Mouse (Mus musculus) midbrain, embryonic 14.5 days (tissue): ENCODE results near the gene Arhgef3. TPM values are rescaled to one million over a fixed set of nuclear protein-coding genes. Genes with fewer than 3 reads are reported as not detected.
"Not testable (repeated sequence)": the region's sequence is repeated elsewhere in the genome, so short reads cannot be mapped to it uniquely, and the experiment has no call there.

Experiments
- ATAC-seq: fragments of 200-750 bp; cut with Nextera tagmentation; 2 replicates; pipeline ENCODE4 v1.8.0; 2017; ENCODE audit warnings: moderate number of reproducible peaks, moderate library complexity; ENCODE audit not compliant: low FRiP score, low TSS enrichment
- DNase-seq: peaks from one replicate; pipeline ENCODE4 v3.0.0-alpha.2; 2015
- H3K27ac ChIP-seq: fragments of 300-500 bp; sonication (generic); replicated peaks from 2 replicates; pipeline ENCODE4 v1.5.1; 2014; ENCODE audit warnings: mild to moderate bottlenecking, low read depth, low read length, moderate library complexity
- H3K27me3 ChIP-seq: fragments of 300-500 bp; sonication (generic); 2 replicates; pipeline ENCODE4 v1.6.1; 2014; ENCODE audit warnings: low read length, control low read depth, mixed read lengths; ENCODE audit not compliant: control insufficient read depth, insufficient read depth
- H3K36me3 ChIP-seq: fragments of 300-500 bp; sonication (generic); 2 replicates; pipeline ENCODE4 v1.6.1; 2014; ENCODE audit warnings: low read length, control low read depth; ENCODE audit not compliant: control insufficient read depth, insufficient read depth
- H3K4me1 ChIP-seq: fragments of 300-500 bp; sonication (generic); 2 replicates; pipeline ENCODE4 v1.6.1; 2014; ENCODE audit warnings: mild to moderate bottlenecking, antibody characterized with exemption, low read length, control low read depth; ENCODE audit not compliant: control insufficient read depth, insufficient read depth
- H3K4me2 ChIP-seq: fragments of 300-500 bp; sonication (generic); 2 replicates; pipeline ENCODE4 v1.6.1; 2014; ENCODE audit warnings: mild to moderate bottlenecking, low read length, moderate library complexity
- H3K4me3 ChIP-seq: fragments of 300-500 bp; sonication (generic); replicated peaks from 2 replicates; pipeline ENCODE4 v1.5.1; 2014; ENCODE audit warnings: low read depth, low read length
- H3K9ac ChIP-seq: fragments of 300-500 bp; sonication (generic); replicated peaks from 2 replicates; pipeline ENCODE4 v1.6.1; 2014; ENCODE audit warnings: mild to moderate bottlenecking, low read length, moderate library complexity
- H3K9me3 ChIP-seq: fragments of 300-500 bp; sonication (generic); 2 replicates; pipeline ENCODE4 v1.6.1; 2016; ENCODE audit warnings: low read length, control low read depth, mixed read lengths; ENCODE audit not compliant: control insufficient read depth
- WGBS: fragments of 180-500 bp; shearing (Covaris S2); extraction: QIAGEN DNeasy Blood & Tissue Kit; methylation state at CpG from one replicate; pipeline ENCODE4 v1.1.7; 2014; 5-methylcytosine and 5-hydroxymethylcytosine counted together
- polyA plus RNA-seq: library from polyadenylated mRNA; unstranded; fragments of >200 nt; fragmentation: Nextera tagmentation; extraction: Ambion mirVana; gene quantifications from 2 replicates; pipeline ENCODE4 v1.2.1, GENCODE M21; 2014

The Arhgef3 gene
- polyA plus RNA-seq, 1 experiment from 2014 or later, result 5.3 TPM

- H3K4me2 ChIP-seq, result no peak overlapping the region
- no peak overlapping the region for H3K27ac ChIP-seq
- no peak overlapping the region for H3K9ac ChIP-seq
- DNase-seq (no peak), ATAC-seq (no peak)
- no peaks in the 10 kb centered on the region for H3K4me1 ChIP-seq
- no peaks in the 10 kb centered on the region for H3K9me3 ChIP-seq
- no peaks in the 10 kb centered on the region for H3K36me3 ChIP-seq
- H3K27me3 ChIP-seq, result no peaks in the 10 kb centered on the region
- 91% methylated on average over 11 of the region's 11 CpGs for WGBS
- no peak overlapping the region for H3K4me3 ChIP-seq
These were observed 85.2 kb downstream of the Arhgef3 start for GRCm38 (mm10) chr14:27199870-27200269.

DNA sequence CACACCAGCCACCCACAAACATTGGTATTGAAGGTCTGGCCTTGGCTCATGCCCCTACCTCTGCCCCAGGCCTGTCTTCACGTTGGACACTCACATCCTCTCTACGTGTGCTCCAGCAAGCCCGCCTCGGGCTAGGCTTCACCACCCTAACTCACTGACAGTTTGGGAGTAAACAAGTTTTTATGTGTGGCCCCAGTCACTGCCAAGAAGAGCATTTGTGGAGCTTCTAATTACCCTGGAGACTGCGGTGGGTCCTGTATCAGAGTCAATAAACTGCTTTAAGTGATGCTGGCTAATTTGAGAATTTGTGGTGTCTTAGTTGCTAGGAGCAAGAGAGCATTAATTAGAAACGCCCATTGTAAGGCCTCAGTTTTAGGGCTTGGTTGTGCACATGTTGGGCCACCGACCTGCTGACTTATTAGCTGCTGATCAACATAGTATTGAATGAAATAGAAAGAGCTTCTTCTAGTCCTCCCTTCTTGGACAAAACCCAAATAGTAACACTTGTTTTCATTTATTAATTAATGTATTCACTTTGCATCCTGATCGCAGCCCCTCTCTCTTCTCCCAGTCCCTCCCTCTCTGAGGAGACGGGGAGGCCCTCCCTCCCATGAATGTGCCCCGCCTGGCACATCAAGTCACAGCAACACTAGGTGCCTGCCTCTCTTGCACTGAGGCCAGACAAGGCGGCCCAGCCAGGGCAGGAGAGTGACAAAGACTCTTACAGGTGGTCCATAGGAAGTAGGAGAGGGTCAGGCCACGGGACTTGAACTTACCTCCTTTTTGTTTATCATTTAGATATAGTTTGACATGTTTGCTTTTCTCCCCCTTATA is 86.3 kb downstream of the Arhgef3 start:
- no peaks in the 10 kb centered on the region for H3K9me3 ChIP-seq
- no peak overlapping the region for H3K4me3 ChIP-seq
- no peak for DNase-seq
- H3K4me1 ChIP-seq, result no peaks in the 10 kb centered on the region
- H3K27ac ChIP-seq, result no peak overlapping the region
- ATAC-seq, result no peak
- 72% methylated on average over 12 of the region's 12 CpGs for WGBS
- no peaks in the 10 kb centered on the region for H3K27me3 ChIP-seq
- no peak overlapping the region for H3K9ac ChIP-seq
- no peak overlapping the region for H3K4me2 ChIP-seq
- no peaks in the 10 kb centered on the region for H3K36me3 ChIP-seq

DNA sequence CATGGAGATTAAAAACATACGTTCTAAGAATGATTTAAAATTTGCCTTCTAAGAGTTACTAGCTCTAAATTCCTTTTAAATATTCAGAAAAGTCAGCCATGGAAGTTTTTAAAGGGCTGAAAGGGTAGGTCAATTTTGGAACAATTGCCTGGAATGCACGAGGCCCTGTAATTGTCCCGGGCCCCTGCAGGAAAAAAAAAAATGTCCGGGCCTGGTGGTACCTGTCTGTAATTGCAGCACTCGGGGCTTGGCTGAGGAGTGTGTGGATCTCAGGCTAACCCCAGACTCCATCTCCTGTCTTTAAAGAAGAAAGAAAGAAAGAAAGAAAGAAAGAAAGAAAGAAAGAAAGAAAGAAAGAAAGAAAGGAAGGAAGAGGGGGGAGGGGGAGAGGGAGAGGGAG is 87.1 kb downstream of the Arhgef3 start:
- Histone ChIP-seq H3K27me3 (no peaks in the 10 kb centered on the region), H3K4me2 (no peak overlapping the region), H3K27ac (no peak overlapping the region), H3K36me3 (no peaks in the 10 kb centered on the region), H3K4me3 (no peak overlapping the region), H3K4me1 (no peaks in the 10 kb centered on the region), H3K9me3 (no peaks in the 10 kb centered on the region), H3K9ac (no peak overlapping the region)
- no peak for ATAC-seq
- WGBS, result 60% methylated on average over 5 of the region's 5 CpGs
- DNase-seq, result no peak

- no peaks in the 10 kb centered on the region for H3K4me1 ChIP-seq
- no peak overlapping the region for H3K27ac ChIP-seq
- no peaks in the 10 kb centered on the region for H3K9me3 ChIP-seq
- no peak overlapping the region for H3K4me3 ChIP-seq
- H3K27me3 ChIP-seq, result no peaks in the 10 kb centered on the region
- 91% methylated on average over 2 of the region's 2 CpGs for WGBS
- DNase-seq (no peak), ATAC-seq (no peak)
- no peaks in the 10 kb centered on the region for H3K36me3 ChIP-seq
- no peak overlapping the region for H3K9ac ChIP-seq
- H3K4me2 ChIP-seq, result no peak overlapping the region
These were observed 90.0 kb downstream of the Arhgef3 start for GRCm38 (mm10) chr14:27204704-27205103.

GRCm38 (mm10) chr14:27206443-27206842 is 91.7 kb downstream of the Arhgef3 start:
- Histone ChIP-seq H3K9ac (no peak overlapping the region), H3K27me3 (no peaks in the 10 kb centered on the region), H3K4me3 (no peak overlapping the region), H3K27ac (no peak overlapping the region), H3K4me1 (no peaks in the 10 kb centered on the region), H3K9me3 (no peaks in the 10 kb centered on the region), H3K36me3 (no peaks in the 10 kb centered on the region), H3K4me2 (no peak overlapping the region)
- DNase-seq (no peak), ATAC-seq (no peak)

GRCm38 (mm10) chr14:27209542-27209941 is 94.8 kb downstream of the Arhgef3 start:
- DNase-seq (no peak), ATAC-seq (no peak)
- H3K4me3 ChIP-seq, result no peak overlapping the region
- no peaks in the 10 kb centered on the region for H3K9me3 ChIP-seq
- no peak overlapping the region for H3K4me2 ChIP-seq
- no peaks in the 10 kb centered on the region for H3K4me1 ChIP-seq
- H3K27ac ChIP-seq, result no peak overlapping the region
- H3K9ac ChIP-seq, result no peak overlapping the region
- WGBS, result 96% methylated on average over 4 of the region's 4 CpGs
- H3K36me3 ChIP-seq, result no peaks in the 10 kb centered on the region
- H3K27me3 ChIP-seq, result no peaks in the 10 kb centered on the region

DNA sequence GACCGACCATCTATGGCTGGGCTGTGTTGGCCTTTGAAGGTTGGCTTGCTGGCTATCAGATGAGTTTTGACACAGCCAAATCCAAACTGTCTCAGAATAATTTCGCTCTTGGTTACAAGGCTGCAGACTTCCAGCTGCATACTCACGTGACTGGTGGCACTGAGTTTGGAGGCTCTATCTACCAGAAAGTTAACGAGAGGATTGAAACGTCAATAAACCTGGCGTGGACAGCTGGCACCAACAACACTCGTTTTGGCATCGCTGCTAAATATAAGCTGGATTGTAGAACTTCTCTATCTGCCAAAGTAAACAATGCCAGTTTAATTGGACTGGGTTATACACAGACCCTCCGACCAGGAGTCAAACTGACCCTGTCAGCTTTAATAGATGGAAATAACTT is 96.1 kb downstream of the Arhgef3 start:
- not testable (repeated sequence) for H3K9ac ChIP-seq, H3K36me3 ChIP-seq, H3K4me1 ChIP-seq, H3K9me3 ChIP-seq, DNase-seq, ATAC-seq, H3K4me2 ChIP-seq, H3K27me3 ChIP-seq, H3K4me3 ChIP-seq, H3K27ac ChIP-seq
- 85% methylated on average over 9 of the region's 9 CpGs for WGBS

DNA sequence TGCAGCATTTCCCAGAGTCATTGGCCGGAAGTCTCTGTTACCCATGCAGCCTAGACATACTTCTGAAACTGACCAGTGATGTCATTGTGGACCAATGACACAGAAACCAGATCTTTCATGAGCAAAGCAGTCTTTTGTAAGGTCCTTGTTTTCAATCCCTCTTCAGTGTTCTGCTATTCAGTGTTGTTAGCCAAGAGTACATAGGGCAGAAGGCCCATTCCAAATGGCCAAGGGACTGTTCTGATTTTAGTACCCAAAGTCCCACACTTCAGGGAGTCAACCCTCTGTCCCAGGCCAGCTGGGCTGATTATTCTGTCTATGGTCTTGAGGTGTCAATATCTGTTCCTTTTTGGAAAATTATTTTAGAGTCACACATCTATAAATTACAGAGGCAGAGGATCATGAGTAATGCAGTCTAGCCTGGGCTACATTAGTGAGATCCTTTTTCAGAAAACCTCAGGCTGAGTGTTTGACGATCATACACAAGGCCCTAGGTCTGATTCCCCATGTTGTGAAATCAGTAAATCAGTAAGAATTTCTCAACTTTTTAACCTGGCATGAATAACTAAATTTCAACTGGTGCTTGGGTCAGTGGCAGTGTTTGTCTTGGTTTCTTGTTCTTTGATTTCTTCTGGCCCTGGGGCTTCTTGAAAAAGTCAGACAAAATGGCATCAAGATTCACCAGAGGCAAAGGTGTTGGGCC is 97.2 kb downstream of the Arhgef3 start:
- Histone ChIP-seq H3K4me3 (no peak overlapping the region), H3K27ac (no peak overlapping the region), H3K27me3 (no peaks in the 10 kb centered on the region), H3K36me3 (no peaks in the 10 kb centered on the region), H3K9ac (no peak overlapping the region), H3K4me1 (no peaks in the 10 kb centered on the region), H3K9me3 (no peaks in the 10 kb centered on the region), H3K4me2 (no peak overlapping the region)
- ATAC-seq (no peak), DNase-seq (no peak)
- WGBS, result 93% methylated on average over 2 of the region's 2 CpGs

DNA sequence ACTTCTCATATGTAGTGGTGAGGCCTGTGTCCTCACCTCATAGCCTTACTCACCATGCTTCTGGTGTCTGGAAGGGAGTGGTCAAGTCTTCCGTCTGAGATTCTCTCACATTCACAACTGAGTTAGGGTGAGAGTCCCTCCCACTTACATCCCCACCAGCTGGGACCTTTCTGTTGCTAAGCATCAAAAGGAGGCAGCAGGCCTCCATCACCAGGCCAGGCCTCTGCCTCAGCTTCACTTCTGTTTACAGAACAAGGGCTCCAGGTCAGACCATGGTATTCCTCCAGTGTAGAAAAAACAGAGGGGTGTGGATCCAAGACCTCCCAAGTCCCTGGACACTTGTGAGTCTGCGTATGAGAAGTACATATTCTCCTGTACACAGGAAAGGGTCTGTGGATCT is 99.5 kb downstream of the Arhgef3 start:
- H3K4me1 ChIP-seq, result no peaks in the 10 kb centered on the region
- H3K36me3 ChIP-seq, result no peaks in the 10 kb centered on the region
- no peak overlapping the region for H3K27ac ChIP-seq
- H3K9me3 ChIP-seq, result no peaks in the 10 kb centered on the region
- DNase-seq (no peak), ATAC-seq (no peak)
- H3K27me3 ChIP-seq, result no peaks in the 10 kb centered on the region
- H3K9ac ChIP-seq, result no peak overlapping the region
- no peak overlapping the region for H3K4me2 ChIP-seq
- H3K4me3 ChIP-seq, result no peak overlapping the region
- 70% methylated on average over 2 of the region's 2 CpGs for WGBS
